Mouse (Mus musculus) liver, embryonic 14.5 days (tissue): ENCODE data around the gene Mesd.

Experiments used
- CTCF ChIP-seq: IDR thresholded peaks from 2 replicates; pipeline ENCODE4 v1.5.1; 2016; ENCODE audit warnings: antibody characterized with exemption, low read depth, control low read depth
- EP300 ChIP-seq: IDR thresholded peaks from 2 replicates; pipeline ENCODE4 v1.6.1; 2016; ENCODE audit warnings: antibody characterized with exemption, low read depth

DNA sequence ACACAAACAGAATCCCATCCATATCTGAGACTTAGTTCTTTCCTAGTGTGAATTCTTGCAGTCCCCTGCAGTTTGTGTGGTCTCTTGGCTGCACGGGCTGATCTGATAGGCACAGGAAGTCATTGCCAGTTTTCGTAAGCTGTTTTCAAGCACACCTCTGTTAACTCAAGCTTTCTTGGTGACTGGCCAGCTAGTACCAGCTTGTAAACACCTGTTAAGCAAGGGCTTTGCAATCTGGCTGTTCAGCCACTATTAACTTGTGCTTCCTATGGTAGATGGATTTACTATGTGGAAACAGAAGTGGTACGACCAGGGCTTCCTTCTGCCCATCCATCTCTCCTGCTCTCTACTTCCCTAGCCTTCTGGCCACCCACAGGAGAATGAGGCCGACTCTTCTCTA, 36.0 kb downstream of the Mesd start:
- TF ChIP-seq EP300: no peak
- no peak for TF ChIP-seq CTCF
